Mouse (Mus musculus) gastrocnemius, adult 2 months (tissue): ENCODE measurements at regions not wholly inside any gene's neighbourhood (a gene's known extent, or its start where the extent isn't known, plus 50 kb on each side); places are given as distances from the start of the nearest gene placed in this dataset.

ENCODE experiments used
- DNase-seq: peaks from one replicate; pipeline ENCODE4 v3.0.0; 2022
- H3K27ac ChIP-seq: fragments of 200-600 bp; 2 replicates; pipeline ENCODE4 v1.8.1; 2022; ENCODE audit warnings: mild to moderate bottlenecking
- H3K4me3 ChIP-seq: fragments of 200-600 bp; 2 replicates; pipeline ENCODE4 v1.8.1; 2022; ENCODE audit warnings: mild to moderate bottlenecking, moderate library complexity
- CTCF ChIP-seq: fragments of 200-600 bp; IDR thresholded peaks from 2 replicates; pipeline ENCODE4 v1.8.1; 2022; ENCODE audit warnings: antibody characterized with exemption, mild to moderate bottlenecking, moderate library complexity
- intact Hi-C: fragments of 180-260 bp; cut with DNase I; formaldehyde crosslinking; loops from one replicate; pipeline ENCODE4 v1.15.1; 2025

GRCm38 (mm10) chr9:115720306-115720705 is 188.9 kb upstream of the Gadl1 start:
- TF ChIP-seq CTCF, result no peak
- H3K4me3 ChIP-seq, result no peak overlapping the region
- H3K27ac ChIP-seq, result no peak overlapping the region
- intact Hi-C loops, result no loop called here
- DNase-seq, result no peak

GRCm38 (mm10) chr9:115720841-115721240 is 188.4 kb upstream of the Gadl1 start:
- no peak overlapping the region for H3K27ac ChIP-seq
- intact Hi-C loops, result no loop called here
- H3K4me3 ChIP-seq, result no peak overlapping the region
- no peak for TF ChIP-seq CTCF
- DNase-seq, result no peak

GRCm38 (mm10) chr9:115724063-115724462 is 185.2 kb upstream of the Gadl1 start:
- Histone ChIP-seq H3K4me3 (no peak overlapping the region), H3K27ac (no peak overlapping the region)
- no peak for TF ChIP-seq CTCF
- intact Hi-C loops, result no loop called here
- no peak for DNase-seq

GRCm38 (mm10) chr9:115727361-115727760 is 181.9 kb upstream of the Gadl1 start:
- intact Hi-C loops, result no loop called here
- Histone ChIP-seq H3K4me3 (no peak overlapping the region), H3K27ac (no peak overlapping the region)
- peak; percentile 54 for DNase-seq
- TF ChIP-seq CTCF, result no peak

- Histone ChIP-seq H3K27ac (no peak overlapping the region), H3K4me3 (no peak overlapping the region)
- DNase-seq, result no peak
- intact Hi-C loops, result no loop called here
- TF ChIP-seq CTCF, result no peak
These were observed 177.7 kb upstream of the Gadl1 start for GRCm38 (mm10) chr9:115731557-115731956.

GRCm38 (mm10) chr9:115733104-115733503 is 176.2 kb upstream of the Gadl1 start:
- intact Hi-C loops, result no loop called here
- TF ChIP-seq CTCF, result no peak
- DNase-seq, result no peak
- H3K27ac ChIP-seq, result no peak overlapping the region
- no peak overlapping the region for H3K4me3 ChIP-seq

GRCm38 (mm10) chr9:115739984-115740383 is 169.3 kb upstream of the Gadl1 start:
- TF ChIP-seq CTCF, result no peak
- intact Hi-C loops, result no loop called here
- no peak overlapping the region for H3K27ac ChIP-seq
- no peak for DNase-seq
- no peak overlapping the region for H3K4me3 ChIP-seq

- no peak overlapping the region for H3K27ac ChIP-seq
- TF ChIP-seq CTCF, result no peak
- no peak overlapping the region for H3K4me3 ChIP-seq
- DNase-seq, result no peak
- intact Hi-C loops, result no loop called here
These were observed 162.8 kb upstream of the Gadl1 start for GRCm38 (mm10) chr9:115746436-115746835.

- intact Hi-C loops, result no loop called here
- TF ChIP-seq CTCF, result no peak
- H3K27ac ChIP-seq, result no peak overlapping the region
- no peak for DNase-seq
- H3K4me3 ChIP-seq, result no peak overlapping the region
These were observed 148.8 kb upstream of the Gadl1 start for GRCm38 (mm10) chr9:115760496-115760895.

GRCm38 (mm10) chr9:115764136-115764535 is 145.1 kb upstream of the Gadl1 start:
- DNase-seq, result no peak
- Histone ChIP-seq H3K4me3 (no peak overlapping the region), H3K27ac (no peak overlapping the region)
- intact Hi-C loops, result no loop called here
- no peak for TF ChIP-seq CTCF

GRCm38 (mm10) chr9:115766471-115766870 is 142.8 kb upstream of the Gadl1 start:
- DNase-seq, result peak; percentile 51
- H3K27ac ChIP-seq, result peak overlapping the region; percentile 86
- no peak for TF ChIP-seq CTCF
- no peak overlapping the region for H3K4me3 ChIP-seq
- intact Hi-C loops, result no loop called here

- no peak for DNase-seq
- Histone ChIP-seq H3K27ac (no peak overlapping the region), H3K4me3 (no peak overlapping the region)
- intact Hi-C loops, result no loop called here
- TF ChIP-seq CTCF, result no peak
These were observed 134.1 kb upstream of the Gadl1 start for GRCm38 (mm10) chr9:115775112-115775511.

GRCm38 (mm10) chr9:115775858-115776257 is 133.4 kb upstream of the Gadl1 start:
- H3K4me3 ChIP-seq, result no peak overlapping the region
- DNase-seq, result no peak
- TF ChIP-seq CTCF, result no peak
- no peak overlapping the region for H3K27ac ChIP-seq
- intact Hi-C loops, result no loop called here

- no peak for DNase-seq
- no peak for TF ChIP-seq CTCF
- intact Hi-C loops, result no loop called here
- H3K27ac ChIP-seq, result no peak overlapping the region
- H3K4me3 ChIP-seq, result no peak overlapping the region
These were observed 132.0 kb upstream of the Gadl1 start for GRCm38 (mm10) chr9:115777097-115777864.

GRCm38 (mm10) chr9:115778862-115779261 is 130.4 kb upstream of the Gadl1 start:
- no peak for DNase-seq
- intact Hi-C loops, result no loop called here
- H3K4me3 ChIP-seq, result no peak overlapping the region
- TF ChIP-seq CTCF, result no peak
- H3K27ac ChIP-seq, result no peak overlapping the region
